ENCODE assay signal across 7 mouse cellular contexts in the genomic region with DNA sequence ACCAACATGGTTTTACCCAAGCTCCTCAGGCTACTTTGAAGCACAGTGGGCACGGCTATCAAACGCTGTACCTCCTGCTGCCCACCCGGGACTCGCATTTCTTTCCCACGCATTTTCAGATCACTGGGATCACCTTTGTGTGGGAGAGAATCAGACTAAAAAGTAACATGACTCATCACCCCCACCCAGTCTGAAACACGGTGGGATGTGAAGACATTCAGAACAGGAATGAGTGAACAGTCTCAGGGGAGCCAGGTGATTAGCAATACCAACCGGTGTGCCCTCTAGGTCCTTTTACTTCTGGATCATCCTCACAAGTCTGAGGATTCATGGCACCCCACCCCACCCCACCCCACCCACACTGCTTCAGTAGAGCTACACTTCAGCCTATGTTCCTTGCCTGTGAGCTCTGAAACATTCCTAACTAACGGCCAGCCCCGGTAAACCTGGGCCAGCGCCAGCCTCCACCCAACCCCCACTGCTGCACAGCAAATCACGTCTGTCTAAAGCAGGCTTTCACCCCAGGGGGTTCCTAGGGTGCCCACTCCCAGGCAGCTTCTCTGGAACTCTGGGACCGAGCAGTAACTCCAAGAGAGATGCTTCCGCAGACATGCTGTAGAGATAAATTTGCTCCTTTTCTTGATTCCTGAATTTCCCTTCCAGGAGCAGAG. TPM values are rescaled to one million over a fixed set of nuclear protein-coding genes. Genes with fewer than 3 reads are reported as not detected.
DNase-seq lines count a peak whose midpoint lies in the region; ATAC-seq lines count a peak whose summit lies in the region.

No protein-coding gene starts in this region.

- H3K27me3 ChIP-seq in kidney, embryonic 14.5 days (ENCODE audit: control insufficient read depth, insufficient read depth, low read length), result 0 out of 2 replicates have a peak, but pooled peaks cover 4% of the 10 kb centered on the region
- peaks cover 25% of the 10 kb centered on the region for H3K27me3 ChIP-seq in embryonic facial prominence, embryonic 10.5 days (replicated peaks; ENCODE audit: low read depth, poor library complexity, severe bottlenecking)
- H3K27me3 ChIP-seq in hindbrain, embryonic 11.5 days (ENCODE audit: control insufficient read depth, insufficient read depth, low read length), result no peaks in the 10 kb centered on the region
- no peaks in the 10 kb centered on the region for H3K27me3 ChIP-seq in midbrain, embryonic 11.5 days (ENCODE audit: control insufficient read depth, insufficient read depth, low read length)

- H3K9ac ChIP-seq in kidney, embryonic 14.5 days (ENCODE audit: low read depth, low read length), result 0 out of 2 replicates have a peak overlapping the region, but pooled peaks have one; percentile 69
- peak overlapping the region; percentile 81; the same call in 1 of the 2 replicates for H3K9ac ChIP-seq in hindbrain, embryonic 11.5 days (ENCODE audit: low read depth, low read length)
- peak overlapping the region; percentile 91 for H3K9ac ChIP-seq in midbrain, embryonic 11.5 days (ENCODE audit: low read length)

- ATAC-seq in kidney, embryonic 14.5 days (ENCODE audit: low FRiP score, low TSS enrichment), result no peak
- ATAC-seq in hindbrain, embryonic 11.5 days (ENCODE audit: low FRiP score), result no peak
- no peak for ATAC-seq in midbrain, embryonic 11.5 days (ENCODE audit: low FRiP score)
- no peak for ATAC-seq in erythroid progenitor cell, adult 5-6 weeks (replicated peaks; ENCODE audit: low FRiP score, poor library complexity, severe bottlenecking)

- no peaks in the 10 kb centered on the region for H3K9me3 ChIP-seq in kidney, embryonic 14.5 days (ENCODE audit: control insufficient read depth, low read length)
- H3K9me3 ChIP-seq in embryonic facial prominence, embryonic 10.5 days, result no peaks in the 10 kb centered on the region
- H3K9me3 ChIP-seq in hindbrain, embryonic 11.5 days (ENCODE audit: control insufficient read depth, low read length), result no peaks in the 10 kb centered on the region
- no peaks in the 10 kb centered on the region for H3K9me3 ChIP-seq in midbrain, embryonic 11.5 days (ENCODE audit: control insufficient read depth, low read length)

- no peak for DNase-seq in kidney, adult 11 months
- DNase-seq in embryonic facial prominence, embryonic 10.5 days (ENCODE audit: low spot score), result peak; percentile 25
- DNase-seq in hindbrain, embryonic 11.5 days (ENCODE audit: low spot score), result peak; percentile 19
- DNase-seq in midbrain, embryonic 11.5 days (ENCODE audit: low spot score, missing footprints), result peak; percentile 85
- DNase-seq in spleen, postnatal 36 days (ENCODE audit: low spot score in 2 of 2), result no peak

- H3K4me1 ChIP-seq in kidney, embryonic 14.5 days (ENCODE audit: control insufficient read depth, insufficient read depth, low read length), result 0 out of 2 replicates have a peak, but pooled peaks cover 5% of the 10 kb centered on the region
- peaks cover 43% of the 10 kb centered on the region for H3K4me1 ChIP-seq in embryonic facial prominence, embryonic 10.5 days
- H3K4me1 ChIP-seq in hindbrain, embryonic 11.5 days (replicated peaks; ENCODE audit: control insufficient read depth, insufficient read depth, low read length), result 0 out of 2 replicates have a peak, but pooled peaks cover 2% of the 10 kb centered on the region
- peaks cover 10% of the 10 kb centered on the region for H3K4me1 ChIP-seq in midbrain, embryonic 11.5 days (ENCODE audit: control insufficient read depth, insufficient read depth, low read length)

- H3K4me2 ChIP-seq in kidney, embryonic 14.5 days (replicated peaks; ENCODE audit: low read depth, low read length), result peak overlapping the region; percentile 95
- peak overlapping the region; percentile 79 for H3K4me2 ChIP-seq in hindbrain, embryonic 11.5 days (replicated peaks; ENCODE audit: low read depth, low read length)
- H3K4me2 ChIP-seq in midbrain, embryonic 11.5 days, result peak overlapping the region; percentile 78

- 11% methylated on average over 13 of the region's 13 CpGs for WGBS in kidney, embryonic 14.5 days
- 12% methylated on average over 13 of the region's 13 CpGs for WGBS in embryonic facial prominence, embryonic 10.5 days
- WGBS in hindbrain, embryonic 11.5 days, result 8% methylated on average over 13 of the region's 13 CpGs
- 11% methylated on average over 13 of the region's 13 CpGs for WGBS in midbrain, embryonic 11.5 days

- H3K36me3 ChIP-seq in kidney, embryonic 14.5 days (ENCODE audit: control insufficient read depth, insufficient read depth, low read length), result no peaks in the 10 kb centered on the region
- no peaks in the 10 kb centered on the region for H3K36me3 ChIP-seq in embryonic facial prominence, embryonic 10.5 days (replicated peaks)
- H3K36me3 ChIP-seq in hindbrain, embryonic 11.5 days (ENCODE audit: control insufficient read depth, insufficient read depth, low read length), result no peaks in the 10 kb centered on the region
- H3K36me3 ChIP-seq in midbrain, embryonic 11.5 days (ENCODE audit: control insufficient read depth, insufficient read depth, low read length), result no peaks in the 10 kb centered on the region

- H3K27ac ChIP-seq in kidney, embryonic 14.5 days (ENCODE audit: low read depth, low read length), result no peak overlapping the region
- peak overlapping the region; percentile 90 for H3K27ac ChIP-seq in embryonic facial prominence, embryonic 10.5 days (replicated peaks)
- H3K27ac ChIP-seq in hindbrain, embryonic 11.5 days (ENCODE audit: low read depth, low read length), result peak overlapping the region; percentile 91; the same call in 1 of the 2 replicates
- peak overlapping the region; percentile 96; the same call in 1 of the 2 replicates for H3K27ac ChIP-seq in midbrain, embryonic 11.5 days (ENCODE audit: low read depth, low read length)

- peak overlapping the region; percentile 62 for H3K4me3 ChIP-seq in kidney, embryonic 14.5 days (ENCODE audit: low read length)
- peak overlapping the region; percentile 73 for H3K4me3 ChIP-seq in embryonic facial prominence, embryonic 10.5 days
- H3K4me3 ChIP-seq in hindbrain, embryonic 11.5 days (ENCODE audit: low read depth, low read length), result peak overlapping the region; percentile 51
- H3K4me3 ChIP-seq in midbrain, embryonic 11.5 days (ENCODE audit: low read depth, low read length), result peak overlapping the region; percentile 77

RNA-seq across cellular contexts. Expression of a gene that starts 1.7 kb away (rescaled TPM):
- 4.7 and 6.6 TPM in 2 replicates for polyA plus RNA-seq in kidney, embryonic 14.5 days (2014; fragmentation: Nextera tagmentation; extraction: Ambion mirVana)
- 2.8 and 3.4 TPM in 2 replicates for polyA plus RNA-seq in embryonic facial prominence, embryonic 10.5 days (2016; fragmentation: Nextera tagmentation; extraction: Ambion mirVana)
- polyA plus RNA-seq in hindbrain, embryonic 11.5 days (2014; fragmentation: Nextera tagmentation; extraction: Ambion mirVana), result 12.7 and 15.5 TPM in 2 replicates
- polyA plus RNA-seq in midbrain, embryonic 11.5 days (2014; fragmentation: Nextera tagmentation; extraction: Ambion mirVana), result 13.0 and 13.5 TPM in 2 replicates
- not detected in 2 replicates for total RNA-seq in erythroid progenitor cell, adult 5-6 weeks (2015; ENCODE audit: low replicate concordance)
- total RNA-seq in erythroid progenitor cell, adult 5-6 weeks (2017; ENCODE audit: low replicate concordance), result 0.26 TPM in 1 of 2 replicates, not detected in the other

Comparison
In these comparisons a context has a peak if more than half of its experiments do, and no peak if none do; other contexts are left out.
1. DNase-seq: peak in embryonic facial prominence, embryonic 10.5 days (single experiment), hindbrain, embryonic 11.5 days (single experiment) and midbrain, embryonic 11.5 days (single experiment); none in kidney, adult 11 months (single experiment) and spleen, postnatal 36 days (0 of 2).
2. Peak in every context shown above with its lines, with median percentiles within 50 percentile points of each other: H3K4me2 ChIP-seq, H3K4me3 ChIP-seq and H3K9ac ChIP-seq.